Mouse (Mus musculus): ENCODE data around the gene Stx4a.

- no peak for TF ChIP-seq CTCF (IDR thresholded peaks at IDR 0.05; ENCODE audit: low read depth)
- TF ChIP-seq EP300 (IDR thresholded peaks at IDR 0.05; ENCODE audit: low read depth): no peak
Measured at GRCm38 (mm10) chr7:127776426-127776825, 47.7 kb upstream of the Stx4a start, which contains the start of gene Setd1a.
